Mouse (Mus musculus): Measurements from ENCODE around the gene Agl. TPM values are rescaled to one million over a fixed set of nuclear protein-coding genes. Genes with fewer than 3 reads are reported as not detected.

Agl gene
- 100 to 1,000 TPM; 606 to 681 TPM for total RNA-seq (2021)
- long read RNA-seq, experiment 1, full-length matches to known transcripts: 91 of 320 reads
- long read RNA-seq, experiment 1, partial matches to known transcripts: 45 of 320 reads
- long read RNA-seq, experiment 1, other reads (novel, unspliced or antisense): 184 of 320 reads
- long read RNA-seq, experiment 2, full-length matches to known transcripts: 46 of 212 reads
- long read RNA-seq, experiment 2, partial matches to known transcripts: 36 of 212 reads
- long read RNA-seq, experiment 2, other reads (novel, unspliced or antisense): 130 of 212 reads

GRCm38 (mm10) chr3:116807811-116808506 lies at the start of gene Agl:
Gene Agl (minus strand): TSS chr3:116808166.
- DNase-seq (ENCODE audit: low spot score): peak; percentile 97

DNA sequence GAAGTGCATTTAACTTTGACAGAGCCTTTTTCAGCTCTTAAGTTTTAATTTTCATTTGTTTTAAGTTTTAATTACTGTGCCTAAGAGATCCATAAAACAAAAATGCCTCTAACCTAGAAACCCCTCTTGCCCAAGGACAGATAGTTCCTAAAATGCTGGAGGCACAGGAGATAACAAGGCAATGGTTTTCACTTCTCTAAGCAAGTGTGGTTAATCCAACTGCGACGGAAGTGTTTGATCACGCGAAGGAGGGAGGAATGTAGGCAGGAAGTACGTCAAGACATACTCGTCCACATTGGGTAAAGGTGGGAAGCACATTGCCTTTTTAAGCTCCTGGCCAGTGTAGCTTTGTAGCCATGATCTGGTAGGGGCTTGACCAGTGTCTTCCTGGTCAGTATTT lies 49.6 kb upstream of the Agl start:
- DNase-seq (ENCODE audit: low spot score): no peak

DNA sequence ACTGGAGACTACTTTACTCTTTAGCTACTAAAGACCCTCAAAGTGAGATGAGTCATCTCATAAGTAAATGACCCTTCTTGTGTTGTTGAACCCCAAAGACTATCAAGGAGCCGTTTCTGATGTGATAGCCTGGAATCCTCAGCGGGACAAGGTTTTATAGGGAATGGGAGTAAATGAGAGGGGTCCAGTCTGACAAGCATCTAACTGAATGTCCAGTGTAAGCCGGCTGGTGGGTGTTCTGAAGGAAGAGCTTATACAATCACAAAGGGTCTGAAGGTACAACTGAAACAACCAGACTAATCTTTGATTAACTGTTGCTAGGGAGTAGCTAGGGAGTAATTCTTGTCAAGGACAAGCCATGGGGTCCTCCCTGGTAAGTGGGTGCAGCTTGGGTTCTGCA lies 44.5 kb upstream of the Agl start:
- no peak for DNase-seq (ENCODE audit: low spot score)

GRCm38 (mm10) chr3:116850376-116850775 lies 42.4 kb upstream of the Agl start:
- no peak for DNase-seq (ENCODE audit: low spot score)

- no peak for DNase-seq (ENCODE audit: low spot score)
Measured at GRCm38 (mm10) chr3:116848936-116849335, 41.0 kb upstream of the Agl start.

GRCm38 (mm10) chr3:116848099-116848498 lies 40.1 kb upstream of the Agl start:
- no peak for DNase-seq (ENCODE audit: low spot score)

DNA sequence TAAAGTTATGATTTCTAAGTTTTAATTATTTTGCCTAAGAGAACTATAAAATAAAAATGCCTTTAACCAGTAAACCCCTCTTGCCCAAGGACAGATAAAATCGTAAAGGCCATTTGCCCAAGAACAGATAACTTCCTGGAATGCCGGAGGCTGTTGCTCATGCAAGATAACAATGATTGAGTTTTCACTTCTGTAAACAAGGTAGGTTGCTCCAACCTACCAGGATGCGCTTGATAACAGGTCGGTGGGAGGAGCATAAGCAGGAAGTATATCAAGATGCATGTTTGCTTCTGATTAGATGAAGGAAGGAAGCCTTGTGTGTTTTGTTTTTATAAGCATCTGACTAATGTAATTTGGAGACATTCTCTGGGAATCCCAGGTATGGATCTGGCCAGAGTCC lies 38.1 kb upstream of the Agl start:
- no peak for DNase-seq (ENCODE audit: low spot score)

GRCm38 (mm10) chr3:116844880-116845579 lies 37.1 kb upstream of the Agl start:
- DNase-seq (ENCODE audit: low spot score): no peak

GRCm38 (mm10) chr3:116841311-116841710 lies 33.3 kb upstream of the Agl start:
- no peak for DNase-seq (ENCODE audit: low spot score)

DNA sequence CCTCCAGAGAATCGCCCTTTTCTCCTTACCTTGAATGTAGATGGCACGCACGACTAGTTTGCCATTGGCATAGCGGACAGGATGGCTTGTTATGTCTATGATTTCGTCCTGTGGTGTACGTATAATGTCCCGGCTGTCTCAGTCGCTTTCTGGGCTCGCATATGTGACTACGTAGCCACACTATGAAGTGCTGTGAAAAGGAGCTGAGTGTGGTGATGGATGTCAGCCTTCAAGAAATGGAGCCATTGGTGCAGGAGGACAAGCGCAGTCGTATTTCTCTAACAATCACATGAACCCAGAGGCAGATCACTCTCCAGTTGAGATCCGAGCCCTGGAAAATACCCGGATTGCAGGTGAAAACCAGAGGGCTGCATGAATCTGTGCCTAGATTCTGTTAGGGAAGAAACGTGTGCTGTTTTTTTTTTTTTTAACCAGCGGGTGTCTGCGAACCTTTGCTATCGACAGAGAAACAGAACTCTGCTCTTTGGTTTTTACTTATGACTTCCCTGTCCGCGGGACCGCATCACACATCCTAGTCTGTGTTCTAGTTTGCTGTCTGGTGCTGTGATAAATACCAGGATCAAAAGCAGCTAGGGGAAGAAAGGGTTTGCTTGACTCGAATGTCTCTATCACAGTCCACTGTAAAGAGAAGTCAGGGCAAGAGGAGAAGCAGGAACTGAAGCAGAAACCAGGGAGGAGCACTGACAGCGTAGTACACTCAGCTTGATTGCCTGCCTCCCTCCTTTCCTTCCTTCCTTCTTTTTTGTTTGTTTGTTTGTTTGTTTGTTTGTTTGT lies 28.9 kb upstream of the Agl start:
- no peak for DNase-seq (ENCODE audit: low spot score)

DNA sequence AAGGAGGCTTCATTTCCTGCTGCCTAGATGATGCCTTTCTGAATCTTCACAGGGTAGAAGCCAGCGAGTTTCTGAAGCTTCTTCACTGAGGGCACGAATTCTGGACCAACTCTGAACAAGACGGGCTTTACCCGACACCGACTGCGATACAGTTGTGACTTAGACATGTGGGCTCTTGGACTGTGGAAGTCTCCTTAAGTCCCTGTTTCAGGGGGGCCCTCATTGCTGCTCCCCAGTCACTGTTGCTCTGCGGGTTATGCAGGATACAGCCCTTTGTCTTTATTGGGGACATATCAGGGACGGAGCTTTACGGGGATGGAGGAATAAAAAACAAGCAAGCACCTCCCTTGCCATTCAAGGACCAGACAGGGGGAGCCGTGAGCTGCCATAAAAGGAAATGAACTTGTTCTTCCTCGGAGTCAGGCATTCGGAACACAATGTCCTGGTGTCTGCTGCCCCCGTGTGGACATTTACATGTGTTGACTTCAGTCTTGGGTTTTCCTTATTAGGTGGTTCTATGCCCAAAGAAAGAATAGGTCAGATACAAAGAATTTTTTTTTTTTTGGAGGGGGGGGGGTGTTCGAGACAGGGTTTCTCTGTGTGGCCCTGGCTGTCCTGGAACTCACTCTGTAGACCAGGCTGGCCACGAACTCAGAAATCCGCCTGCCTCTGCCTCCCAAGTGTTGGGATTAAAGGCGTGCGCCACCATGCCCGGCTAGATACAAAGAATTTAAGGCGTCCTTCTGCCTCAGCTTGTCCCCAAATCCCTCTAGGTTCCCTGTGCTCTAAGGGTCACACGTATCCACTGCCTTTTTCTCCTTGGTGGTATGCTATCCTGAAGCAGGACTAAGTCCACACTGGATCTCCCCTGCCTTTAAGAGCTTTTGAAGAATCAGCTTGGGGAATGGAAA lies 28.1 kb upstream of the Agl start:
- DNase-seq (ENCODE audit: low spot score): peak; percentile 91

DNA sequence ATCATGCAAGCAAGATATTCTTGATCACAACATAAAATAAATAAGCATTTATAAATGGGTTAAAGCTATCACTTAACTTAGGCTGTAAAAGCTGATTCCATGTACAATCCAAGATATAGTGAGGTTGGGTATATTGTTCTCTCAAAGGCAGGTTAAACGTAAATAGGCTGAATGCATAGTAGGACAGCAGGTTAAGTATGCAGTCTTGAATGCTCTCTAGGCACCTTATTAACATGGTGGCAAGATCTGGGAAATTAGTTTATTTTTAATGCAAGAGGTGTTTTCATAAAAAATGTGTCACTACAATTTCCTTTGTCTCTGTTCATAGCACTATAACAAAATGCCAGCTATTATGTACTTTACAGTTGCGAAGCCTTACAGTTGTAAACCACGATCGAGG lies 27.4 kb upstream of the Agl start:
- DNase-seq (ENCODE audit: low spot score): no peak

DNA sequence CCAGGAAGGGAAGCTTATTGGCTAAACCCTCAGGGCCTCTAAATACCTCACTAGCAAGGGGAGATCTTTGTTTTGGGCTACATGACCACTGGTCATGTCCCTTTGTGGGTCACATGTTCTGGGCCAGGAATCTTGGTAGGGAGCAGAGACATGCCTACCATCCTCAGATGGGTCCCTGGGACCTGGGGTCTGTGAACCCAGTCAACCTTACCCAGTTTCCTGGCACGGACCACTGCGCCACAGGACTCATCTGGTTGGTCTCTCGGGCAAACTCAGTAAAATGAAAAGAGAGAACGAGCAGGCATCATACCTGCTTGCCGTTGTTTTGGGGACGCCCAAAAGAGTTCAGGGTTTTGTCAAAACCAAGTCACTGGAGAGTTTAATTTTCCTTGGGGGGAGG lies 26.3 kb upstream of the Agl start:
- DNase-seq (ENCODE audit: low spot score): no peak

DNA sequence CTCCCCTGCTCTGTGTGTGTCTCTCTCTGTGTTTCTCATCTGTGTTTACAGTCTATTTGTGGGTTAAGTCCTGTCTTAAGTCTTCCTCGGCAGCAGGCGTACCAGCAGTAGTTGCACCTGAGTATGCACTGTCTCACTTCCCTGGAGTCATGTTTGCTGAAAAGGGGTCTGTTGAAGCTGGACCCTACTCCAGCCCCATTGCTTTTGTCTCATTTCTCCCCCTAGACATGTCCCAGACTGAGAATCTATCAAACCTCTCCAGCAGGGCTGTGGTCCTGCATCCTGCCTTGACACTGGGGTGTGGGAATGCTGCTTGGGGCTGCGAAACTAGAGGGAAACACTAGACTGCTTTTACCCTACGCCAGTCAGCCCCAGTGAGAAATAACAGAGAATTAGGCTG lies 25.5 kb upstream of the Agl start:
- DNase-seq (ENCODE audit: low spot score): no peak

GRCm38 (mm10) chr3:116832526-116833310 lies 24.8 kb upstream of the Agl start:
- peak; percentile 72 for DNase-seq (ENCODE audit: low spot score)

GRCm38 (mm10) chr3:116831324-116831723 lies 23.4 kb upstream of the Agl start:
- peak; percentile 66 for DNase-seq (ENCODE audit: low spot score)

GRCm38 (mm10) chr3:116829274-116829920 lies 21.4 kb upstream of the Agl start:
- no peak for DNase-seq (ENCODE audit: low spot score)

GRCm38 (mm10) chr3:116826471-116827215 lies 18.7 kb upstream of the Agl start:
- DNase-seq (ENCODE audit: low spot score): peak; percentile 62

- no peak for DNase-seq (ENCODE audit: low spot score)
Measured at GRCm38 (mm10) chr3:116817231-116817630, 9.3 kb upstream of the Agl start.
